Mouse (Mus musculus) layer of hippocampus, adult 8-10 months (tissue): ENCODE data around the gene Popdc2. TPM values are rescaled to one million over a fixed set of nuclear protein-coding genes. Genes with fewer than 3 reads are reported as not detected.
"Not testable (repeated sequence)": the region's sequence is repeated elsewhere in the genome, so short reads cannot be mapped to it uniquely, and the experiment has no call there.

Experiments
- DNase-seq, 2 experiments: peaks; one replicate each; pipeline ENCODE4 v3.0.0; 2022; ENCODE audit warnings: low spot score in 2 of 2
- total RNA-seq, 4 experiments: library from RNA; stranded (reverse); gene quantifications; 2 replicates each; pipeline ENCODE4 v1.2.4; 2022

The Popdc2 gene
- total RNA-seq = 1 to 10 TPM in 1 of 4 experiments, under 1 TPM in 3; 0.31 to 1.3 (median 0.49) TPM

- DNase-seq = no peak
These were observed at the start of gene Popdc2 for GRCm38 (mm10) chr16:38361933-38362332. Popdc2 (plus strand) TSS chr16:38362209.

GRCm38 (mm10) chr16:38318492-38318891 lies 43.5 kb upstream of the Popdc2 start:
- DNase-seq = no peak

DNA sequence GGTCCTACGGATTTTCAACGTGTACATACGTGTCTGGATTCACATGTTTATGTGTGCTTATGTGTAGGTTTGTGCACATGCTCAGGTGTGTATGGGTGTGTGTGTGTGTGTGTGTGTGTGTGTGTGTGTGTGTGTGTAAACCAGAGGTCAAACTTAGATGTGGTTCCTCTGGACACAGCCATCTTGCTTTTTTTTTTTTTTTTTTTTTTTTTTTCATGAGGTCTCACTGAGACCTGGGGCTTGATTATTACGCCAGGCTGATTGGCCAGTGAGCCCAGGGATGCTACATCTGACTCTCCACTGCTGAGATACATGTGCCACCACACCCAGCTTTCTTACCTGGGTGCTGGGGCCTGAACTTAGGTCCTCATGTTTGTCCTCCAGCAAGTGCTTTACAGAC lies 42.9 kb upstream of the Popdc2 start:
- DNase-seq = no peak

GRCm38 (mm10) chr16:38321452-38321935 lies 40.5 kb upstream of the Popdc2 start:
- DNase-seq = peak; percentile 15 to 57

DNA sequence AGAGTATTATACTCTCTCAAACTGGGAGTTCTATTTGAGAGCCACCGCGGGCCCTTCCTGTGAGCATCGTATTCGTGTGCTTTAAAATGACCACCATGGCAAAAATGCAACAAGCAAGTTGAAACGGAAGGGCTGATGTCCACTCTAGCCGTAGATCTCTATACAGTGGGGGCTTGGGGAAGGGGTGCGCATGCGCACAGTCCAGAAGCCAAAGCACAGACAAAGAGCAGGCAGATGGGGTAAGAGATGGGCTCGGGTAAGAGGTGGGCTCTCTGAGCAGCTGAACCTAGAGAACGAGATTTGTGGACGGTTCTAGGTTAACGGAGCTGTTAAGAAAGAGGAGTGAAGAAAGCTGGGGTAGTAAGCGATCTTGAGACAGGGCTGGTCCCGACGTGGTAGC lies 37.7 kb upstream of the Popdc2 start:
- no peak for DNase-seq

DNA sequence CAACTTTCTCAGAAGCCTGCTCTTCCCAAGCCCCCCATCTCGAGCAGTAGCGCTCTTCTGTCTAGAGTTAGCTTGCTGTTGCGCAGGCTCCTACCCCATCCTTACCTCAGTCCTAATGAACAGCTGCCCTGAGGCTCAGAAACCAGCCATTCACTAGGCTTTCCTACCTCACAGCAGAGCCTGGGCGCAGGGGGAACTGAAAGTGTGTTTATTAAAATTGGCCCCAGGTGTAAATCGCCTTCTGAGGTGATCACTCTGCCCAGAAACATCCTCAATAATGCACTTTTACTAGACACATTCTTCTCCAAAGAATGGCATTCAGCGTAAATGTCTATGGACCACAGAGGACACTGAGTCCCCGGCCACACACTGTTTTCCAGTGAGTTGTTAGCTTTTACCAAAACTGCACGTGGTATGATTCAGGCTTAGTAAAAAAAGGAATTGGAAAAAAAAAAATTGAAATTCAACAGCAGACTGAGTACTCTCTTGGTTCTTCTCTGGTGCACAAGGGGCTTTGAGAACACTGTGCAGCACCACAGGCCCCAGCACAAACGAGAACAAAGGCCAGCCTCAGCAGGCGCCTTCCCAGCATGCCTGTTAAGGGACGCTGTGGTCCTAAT lies 35.1 kb upstream of the Popdc2 start:
- no peak for DNase-seq

DNA sequence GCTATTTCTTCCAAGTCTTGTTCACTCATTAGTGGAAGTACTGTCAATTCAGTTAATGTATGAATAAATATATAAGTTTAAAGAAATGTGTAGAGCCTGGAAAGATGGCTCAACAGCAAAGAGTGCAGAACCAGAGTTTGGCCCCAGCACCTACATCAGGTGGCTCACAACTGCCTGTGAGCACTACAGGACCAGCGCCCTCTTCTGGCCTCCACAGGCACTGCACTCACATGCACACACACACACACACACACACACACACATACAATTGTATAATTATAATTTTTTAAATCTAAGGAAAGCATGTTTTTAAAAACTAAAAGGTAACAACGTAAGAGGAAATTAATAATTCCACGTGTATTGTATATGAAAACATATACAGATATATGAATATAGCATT lies 32.7 kb upstream of the Popdc2 start:
- no peak for DNase-seq

DNA sequence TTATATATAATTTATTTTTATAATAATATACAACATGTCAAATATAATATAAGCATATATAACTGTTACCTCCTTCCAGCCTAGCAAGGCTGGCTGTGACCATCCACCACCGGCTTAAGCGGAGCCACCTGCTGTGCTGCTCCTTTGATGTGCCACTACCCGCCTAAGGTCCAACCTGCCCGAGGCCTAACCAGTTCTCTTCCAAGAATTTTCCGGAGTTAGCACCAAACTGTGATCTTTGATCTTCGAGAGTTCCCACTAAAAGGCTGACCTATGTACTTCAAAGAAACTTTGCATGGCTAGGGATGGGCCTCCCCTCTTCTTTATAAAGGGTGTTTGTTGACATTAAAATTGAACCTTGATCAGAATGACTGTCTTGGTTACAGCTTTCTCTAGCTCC lies 27.6 kb upstream of the Popdc2 start:
- DNase-seq = no peak

DNA sequence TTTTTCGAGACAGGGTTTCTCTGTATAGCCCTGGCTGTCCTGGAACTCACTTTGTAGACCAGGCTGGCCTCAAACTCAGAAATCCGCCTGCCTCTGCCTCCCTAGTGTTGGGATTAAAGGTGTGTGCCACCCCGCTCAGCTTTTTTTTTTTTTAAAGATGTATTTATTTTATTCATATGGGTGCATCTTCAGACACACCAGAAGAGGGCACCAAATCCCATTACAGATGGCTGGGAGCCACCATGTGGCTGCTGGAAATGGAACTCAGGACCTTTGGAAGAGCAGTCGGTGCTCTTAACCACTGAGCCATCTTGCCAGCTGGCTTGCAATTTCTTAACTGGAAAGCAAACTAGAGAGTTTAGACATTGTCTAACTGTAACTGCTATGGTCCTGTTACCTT lies 23.9 kb upstream of the Popdc2 start:
- DNase-seq = not testable (repeated sequence)

- DNase-seq = peak; percentile 58 to 70
These were observed 20.3 kb upstream of the Popdc2 start, which contains the start of gene Maats1 for GRCm38 (mm10) chr16:38341396-38342324. Maats1 (minus strand) TSS chr16:38342143.

DNA sequence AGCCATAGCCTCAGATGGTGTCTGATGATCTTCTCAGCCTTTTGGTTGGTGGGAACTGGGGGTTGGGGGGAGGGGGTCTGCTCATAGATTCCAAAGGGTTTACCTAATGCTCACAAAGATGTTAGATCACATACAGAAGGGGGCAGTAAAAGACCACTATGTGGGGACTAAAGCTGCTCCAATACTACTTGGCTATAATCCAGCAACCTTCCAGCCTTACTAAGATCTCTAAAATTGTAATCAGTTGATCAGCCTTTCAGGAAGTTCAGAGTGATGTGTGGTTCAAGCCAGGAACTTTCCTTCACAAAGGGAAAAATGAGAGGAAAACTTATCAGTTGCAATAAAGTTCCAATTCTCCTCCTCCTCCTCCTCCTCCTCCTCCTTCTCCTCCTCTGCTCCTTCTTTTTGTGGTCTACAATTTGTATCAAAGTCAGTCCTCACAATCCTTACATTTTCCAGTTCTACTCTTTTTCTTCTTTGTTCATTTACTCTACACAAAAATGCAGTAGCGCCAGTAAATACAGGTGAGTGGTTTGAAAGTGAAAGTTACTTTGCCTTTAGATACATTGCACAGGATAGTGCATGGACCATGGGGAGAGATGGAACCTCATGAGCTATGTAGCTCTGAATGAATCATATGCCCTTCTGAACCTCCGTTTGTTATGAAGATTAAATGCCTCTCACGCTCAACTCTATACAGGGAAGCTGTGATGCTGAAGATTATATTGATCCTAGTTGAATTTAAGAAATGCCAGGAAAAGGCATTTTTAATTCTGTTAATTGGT lies 16.9 kb upstream of the Popdc2 start:
- no peak for DNase-seq

- peak; percentile 93 for DNase-seq
These were observed 15.3 kb upstream of the Popdc2 start, which contains the start of the genes Cox17 and Gm21987 for GRCm38 (mm10) chr16:38346529-38347325. Cox17 (plus strand) TSS chr16:38346991. Gm21987 (plus strand) TSS chr16:38347040.

- no peak for DNase-seq
These were observed 14.4 kb upstream of the Popdc2 start for GRCm38 (mm10) chr16:38347588-38347987.

- DNase-seq = no peak
These were observed 13.7 kb upstream of the Popdc2 start for GRCm38 (mm10) chr16:38348217-38348761.

GRCm38 (mm10) chr16:38349881-38350280 lies 12.1 kb upstream of the Popdc2 start:
- no peak for DNase-seq

GRCm38 (mm10) chr16:38350361-38350855 lies 11.6 kb upstream of the Popdc2 start:
- DNase-seq = no peak

DNA sequence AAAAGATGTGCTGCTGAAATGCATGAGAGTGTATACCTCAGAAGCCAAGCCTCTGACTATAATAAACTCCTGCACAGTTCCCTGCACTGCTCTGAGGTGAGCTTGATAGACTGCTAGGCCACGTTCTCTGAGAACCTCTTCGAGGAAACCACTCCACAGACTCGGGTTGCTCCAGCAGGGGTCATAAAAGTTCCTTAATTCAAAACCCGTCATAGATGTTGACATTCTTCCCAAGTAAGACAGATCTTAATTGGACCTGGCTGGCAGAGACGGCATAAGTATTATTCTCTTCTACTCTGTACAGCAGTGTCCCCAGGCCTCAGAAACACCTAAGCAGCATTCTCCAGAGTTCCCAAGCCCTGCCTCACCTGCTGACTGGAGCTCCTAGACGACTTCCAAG lies 11.1 kb upstream of the Popdc2 start:
- DNase-seq = no peak

DNA sequence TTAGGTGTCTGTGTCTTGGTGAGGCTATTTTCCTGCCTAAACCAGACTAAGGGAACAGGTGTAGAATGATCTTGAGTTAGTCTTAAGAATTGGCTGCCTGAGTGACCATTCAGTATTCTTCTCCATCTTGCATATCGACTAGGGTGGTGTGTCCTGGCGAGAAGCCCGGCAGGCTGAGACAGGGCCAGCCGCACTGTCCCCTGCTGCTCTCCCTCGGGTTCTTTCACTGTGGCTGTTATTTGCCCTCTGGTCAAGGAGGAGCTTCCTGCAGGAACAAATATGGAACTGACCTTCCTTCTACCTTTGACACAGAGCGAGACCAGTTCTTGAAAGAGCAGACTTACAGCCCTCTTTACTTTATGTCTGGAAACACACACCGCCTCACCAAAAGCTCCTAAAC lies 10.0 kb upstream of the Popdc2 start:
- no peak for DNase-seq

GRCm38 (mm10) chr16:38352851-38353250 lies 9.2 kb upstream of the Popdc2 start:
- DNase-seq = no peak

DNA sequence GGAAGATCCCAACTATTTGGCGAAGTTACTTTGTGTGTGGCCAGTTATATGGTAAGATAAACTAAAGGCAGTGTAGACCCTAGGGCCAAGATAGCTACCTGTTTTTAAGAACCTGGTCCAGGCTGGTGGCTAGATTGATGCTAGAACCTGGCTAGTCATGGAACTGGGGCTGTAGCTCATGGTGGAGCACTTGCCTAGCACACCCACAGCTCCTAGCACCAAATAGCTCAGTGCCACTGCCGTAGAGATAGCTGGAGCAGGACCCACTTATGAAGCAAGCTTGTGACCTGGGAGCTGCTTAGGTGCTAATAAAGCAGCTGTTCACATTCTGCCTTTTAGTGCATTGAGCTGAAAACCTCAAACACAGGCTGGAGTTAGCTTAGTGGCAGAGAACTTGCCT lies 8.4 kb upstream of the Popdc2 start:
- DNase-seq = no peak
